Mouse (Mus musculus) midbrain, embryonic 14.5 days (tissue): ENCODE measurements around the gene Prep. TPM values are rescaled to one million over a fixed set of nuclear protein-coding genes. Genes with fewer than 3 reads are reported as not detected.
"Not testable (repeated sequence)": the region's sequence is repeated elsewhere in the genome, so short reads cannot be mapped to it uniquely, and the experiment has no call there.

ENCODE experiments used
- ATAC-seq: fragments of 200-750 bp; cut with Nextera tagmentation; 2 replicates; pipeline ENCODE4 v1.8.0; 2017; ENCODE audit warnings: moderate number of reproducible peaks, moderate library complexity; ENCODE audit not compliant: low FRiP score, low TSS enrichment
- DNase-seq: peaks from one replicate; pipeline ENCODE4 v3.0.0-alpha.2; 2015
- H3K27ac ChIP-seq: fragments of 300-500 bp; sonication (generic); replicated peaks from 2 replicates; pipeline ENCODE4 v1.5.1; 2014; ENCODE audit warnings: mild to moderate bottlenecking, low read depth, low read length, moderate library complexity
- H3K27me3 ChIP-seq: fragments of 300-500 bp; sonication (generic); 2 replicates; pipeline ENCODE4 v1.6.1; 2014; ENCODE audit warnings: low read length, control low read depth, mixed read lengths; ENCODE audit not compliant: control insufficient read depth, insufficient read depth
- H3K36me3 ChIP-seq: fragments of 300-500 bp; sonication (generic); 2 replicates; pipeline ENCODE4 v1.6.1; 2014; ENCODE audit warnings: low read length, control low read depth; ENCODE audit not compliant: control insufficient read depth, insufficient read depth
- H3K4me1 ChIP-seq: fragments of 300-500 bp; sonication (generic); 2 replicates; pipeline ENCODE4 v1.6.1; 2014; ENCODE audit warnings: mild to moderate bottlenecking, antibody characterized with exemption, low read length, control low read depth; ENCODE audit not compliant: control insufficient read depth, insufficient read depth
- H3K4me2 ChIP-seq: fragments of 300-500 bp; sonication (generic); 2 replicates; pipeline ENCODE4 v1.6.1; 2014; ENCODE audit warnings: mild to moderate bottlenecking, low read length, moderate library complexity
- H3K4me3 ChIP-seq: fragments of 300-500 bp; sonication (generic); replicated peaks from 2 replicates; pipeline ENCODE4 v1.5.1; 2014; ENCODE audit warnings: low read depth, low read length
- H3K9ac ChIP-seq: fragments of 300-500 bp; sonication (generic); replicated peaks from 2 replicates; pipeline ENCODE4 v1.6.1; 2014; ENCODE audit warnings: mild to moderate bottlenecking, low read length, moderate library complexity
- H3K9me3 ChIP-seq: fragments of 300-500 bp; sonication (generic); 2 replicates; pipeline ENCODE4 v1.6.1; 2016; ENCODE audit warnings: low read length, control low read depth, mixed read lengths; ENCODE audit not compliant: control insufficient read depth
- WGBS: fragments of 180-500 bp; shearing (Covaris S2); extraction: QIAGEN DNeasy Blood & Tissue Kit; methylation state at CpG from one replicate; pipeline ENCODE4 v1.1.7; 2014; 5-methylcytosine and 5-hydroxymethylcytosine counted together
- polyA plus RNA-seq: library from polyadenylated mRNA; unstranded; fragments of >200 nt; fragmentation: Nextera tagmentation; extraction: Ambion mirVana; gene quantifications from 2 replicates; pipeline ENCODE4 v1.2.1, GENCODE M21; 2014

Gene Prep
- polyA plus RNA-seq, 1 experiment from 2014 or later, result 23.6 TPM

- Histone ChIP-seq H3K27me3 (no peaks in the 10 kb centered on the region), H3K36me3 (peaks cover 50% of the 10 kb centered on the region), H3K4me3 (no peak overlapping the region), H3K4me2 (no peak overlapping the region), H3K27ac (0 out of 2 replicates have a peak overlapping the region, but pooled peaks have one; percentile 13), H3K9me3 (no peaks in the 10 kb centered on the region), H3K4me1 (peaks cover 14% of the 10 kb centered on the region), H3K9ac (no peak overlapping the region)
- no peak for ATAC-seq
- WGBS, result 86% methylated on average over 12 of the region's 12 CpGs
- DNase-seq, result no peak
Measured at GRCm38 (mm10) chr10:45151771-45152692, 85.0 kb downstream of the Prep start.

GRCm38 (mm10) chr10:45154557-45155060 is 87.6 kb downstream of the Prep start:
- Histone ChIP-seq H3K4me1 (peaks cover 6% of the 10 kb centered on the region; the same call in 1 of the 2 replicates), H3K9ac (no peak overlapping the region), H3K9me3 (no peaks in the 10 kb centered on the region), H3K4me2 (no peak overlapping the region), H3K27me3 (no peaks in the 10 kb centered on the region), H3K27ac (no peak overlapping the region), H3K4me3 (no peak overlapping the region), H3K36me3 (peaks cover 72% of the 10 kb centered on the region)
- DNase-seq (no peak), ATAC-seq (no peak)
- WGBS, result 95% methylated on average over 14 of the region's 14 CpGs

- Histone ChIP-seq H3K4me2 (no peak overlapping the region), H3K4me1 (no peaks in the 10 kb centered on the region), H3K36me3 (no peaks in the 10 kb centered on the region), H3K9me3 (no peaks in the 10 kb centered on the region), H3K9ac (no peak overlapping the region), H3K4me3 (no peak overlapping the region), H3K27ac (no peak overlapping the region), H3K27me3 (no peaks in the 10 kb centered on the region)
- DNase-seq (no peak), ATAC-seq (no peak)
- 94% methylated on average over 8 of the region's 8 CpGs for WGBS
Measured at GRCm38 (mm10) chr10:45165851-45166250, 98.8 kb downstream of the Prep start.

- H3K4me1 ChIP-seq, result no peaks in the 10 kb centered on the region
- no peaks in the 10 kb centered on the region for H3K27me3 ChIP-seq
- H3K9ac ChIP-seq, result no peak overlapping the region
- H3K36me3 ChIP-seq, result no peaks in the 10 kb centered on the region
- ATAC-seq (no peak), DNase-seq (no peak)
- no peak overlapping the region for H3K27ac ChIP-seq
- 88% methylated on average over 8 of the region's 8 CpGs for WGBS
- H3K4me3 ChIP-seq, result no peak overlapping the region
- no peaks in the 10 kb centered on the region for H3K9me3 ChIP-seq
- no peak overlapping the region for H3K4me2 ChIP-seq
Measured at GRCm38 (mm10) chr10:45173927-45174326, 106.9 kb downstream of the Prep start.

GRCm38 (mm10) chr10:45174345-45174744 is 107.3 kb downstream of the Prep start:
- Histone ChIP-seq H3K4me3 (no peak overlapping the region), H3K9me3 (no peaks in the 10 kb centered on the region), H3K27me3 (no peaks in the 10 kb centered on the region), H3K27ac (no peak overlapping the region), H3K9ac (no peak overlapping the region), H3K36me3 (no peaks in the 10 kb centered on the region), H3K4me2 (no peak overlapping the region), H3K4me1 (no peaks in the 10 kb centered on the region)
- 96% methylated on average over 3 of the region's 3 CpGs for WGBS
- no peak for ATAC-seq
- no peak for DNase-seq

GRCm38 (mm10) chr10:45177798-45178197 is 110.8 kb downstream of the Prep start, which contains the start of gene Popdc3:
Popdc3 (plus strand) TSS chr10:45178098.
- not testable (repeated sequence) for H3K36me3 ChIP-seq, H3K4me3 ChIP-seq, H3K27ac ChIP-seq, H3K4me2 ChIP-seq, DNase-seq, H3K9ac ChIP-seq, ATAC-seq, H3K9me3 ChIP-seq, H3K27me3 ChIP-seq, H3K4me1 ChIP-seq
- no CpG with 5 or more reads among the region's 5 CpGs for WGBS

- Histone ChIP-seq H3K4me3 (no peak overlapping the region), H3K36me3 (no peaks in the 10 kb centered on the region), H3K9ac (no peak overlapping the region), H3K4me2 (no peak overlapping the region), H3K27ac (no peak overlapping the region), H3K27me3 (no peaks in the 10 kb centered on the region), H3K4me1 (no peaks in the 10 kb centered on the region), H3K9me3 (no peaks in the 10 kb centered on the region)
- 96% methylated on average over 4 of the region's 4 CpGs for WGBS
- DNase-seq (no peak), ATAC-seq (no peak)
Measured at GRCm38 (mm10) chr10:45180677-45181326, 113.8 kb downstream of the Prep start.

- Histone ChIP-seq H3K9ac (no peak overlapping the region), H3K4me1 (no peaks in the 10 kb centered on the region), H3K27ac (no peak overlapping the region), H3K36me3 (no peaks in the 10 kb centered on the region), H3K4me3 (no peak overlapping the region), H3K4me2 (no peak overlapping the region), H3K27me3 (no peaks in the 10 kb centered on the region), H3K9me3 (no peaks in the 10 kb centered on the region)
- 83% methylated on average over 3 of the region's 3 CpGs for WGBS
- peak; percentile 2 for DNase-seq
- ATAC-seq, result no peak
Measured at GRCm38 (mm10) chr10:45181344-45181743, 114.3 kb downstream of the Prep start.
